Mouse (Mus musculus) adrenal gland, postnatal 25 days (tissue): ENCODE results near the gene Krtap4-1. TPM values are rescaled to one million over a fixed set of nuclear protein-coding genes. Genes with fewer than 3 reads are reported as not detected.

ENCODE experiments used
- DNase-seq: peaks from one replicate; pipeline ENCODE4 v3.0.0; 2021; ENCODE audit warnings: mixed read lengths
- total RNA-seq: library from RNA; stranded (reverse); gene quantifications from 2 replicates; pipeline ENCODE4 v1.2.3, GENCODE M21; 2021

Gene Krtap4-1
- total RNA-seq, 1 experiment from 2014 or later, result not detected

GRCm38 (mm10) chr11:99583245-99583704 lies 44.8 kb downstream of the Krtap4-1 start, which contains the start of gene Krtap1-4:
TSS of gene Krtap1-4 (minus strand) at chr11:99583654.
- DNase-seq, result no peak

- no peak for DNase-seq
These were observed 46.5 kb downstream of the Krtap4-1 start for GRCm38 (mm10) chr11:99581564-99581963.

- no peak for DNase-seq
These were observed 47.0 kb downstream of the Krtap4-1 start for GRCm38 (mm10) chr11:99581051-99581450.

GRCm38 (mm10) chr11:99580636-99581035 lies 47.4 kb downstream of the Krtap4-1 start, which contains the start of gene Krtap1-5:
TSS of gene Krtap1-5 (minus strand) at chr11:99581016.
- DNase-seq, result no peak

Other genes with a start within 250 kb of the Krtap4-1 start
- 4.3 and 7.7 TPM in 2 replicates for gene Krt10, start 238.9 kb downstream of the Krtap4-1 start, total RNA-seq
- gene Krt12, start 206.0 kb downstream of the Krtap4-1 start, total RNA-seq, result not detected in 2 replicates
- 0.15 TPM in 1 of 2 replicates, not detected in the other for gene Krt20, start 190.1 kb downstream of the Krtap4-1 start, total RNA-seq
- gene Krt23, start 135.1 kb downstream of the Krtap4-1 start, total RNA-seq, result not detected in 2 replicates
- gene Krt39, start 106.9 kb downstream of the Krtap4-1 start, total RNA-seq, result not detected in 2 replicates
- not detected in 2 replicates for gene Krt40, start 85.1 kb downstream of the Krtap4-1 start, total RNA-seq
- not detected in 2 replicates for gene Krtap3-3, start 77.4 kb downstream of the Krtap4-1 start, total RNA-seq
- not detected in 2 replicates for gene Krtap3-2, start 71.4 kb downstream of the Krtap4-1 start, total RNA-seq
- not detected in 2 replicates for gene Gm11939, start 68.8 kb downstream of the Krtap4-1 start, total RNA-seq
- gene Krtap3-1, start 61.6 kb downstream of the Krtap4-1 start, total RNA-seq, result not detected in 2 replicates
- gene Krtap1-5, start 47.2 kb downstream of the Krtap4-1 start, total RNA-seq, result not detected in 2 replicates
- not detected in 2 replicates for gene Krtap1-4, start 44.6 kb downstream of the Krtap4-1 start, total RNA-seq
- not detected in 2 replicates for gene Krtap1-3, start 36.9 kb downstream of the Krtap4-1 start, total RNA-seq
- gene Krtap9-3, start 30.1 kb downstream of the Krtap4-1 start, total RNA-seq, result not detected in 2 replicates
- gene Gm11938, start 24.9 kb downstream of the Krtap4-1 start, total RNA-seq, result not detected in 2 replicates
- not detected in 2 replicates for gene Gm11937, start 18.0 kb downstream of the Krtap4-1 start, total RNA-seq
- not detected in 2 replicates for gene Krtap2-4, start 13.4 kb downstream of the Krtap4-1 start, total RNA-seq
- gene Gm11562, start 7.8 kb downstream of the Krtap4-1 start, total RNA-seq, result not detected in 2 replicates
- gene Krtap4-2, start 6.8 kb upstream of the Krtap4-1 start, total RNA-seq, result not detected in 2 replicates
- not detected in 2 replicates for gene Krtap4-7, start 15.9 kb upstream of the Krtap4-1 start, total RNA-seq
- gene Gm11555, start 22.0 kb upstream of the Krtap4-1 start, total RNA-seq, result not detected in 2 replicates
- not detected in 2 replicates for gene Gm11563, start 30.7 kb upstream of the Krtap4-1 start, total RNA-seq
- not detected in 2 replicates for gene Krtap4-6, start 37.7 kb upstream of the Krtap4-1 start, total RNA-seq
- gene Gm14190, start 62.5 kb upstream of the Krtap4-1 start, total RNA-seq, result not detected in 2 replicates
- gene Gm14180, start 106.1 kb upstream of the Krtap4-1 start, total RNA-seq, result not detected in 2 replicates
- gene Gm11595, start 144.7 kb upstream of the Krtap4-1 start, total RNA-seq, result not detected in 2 replicates
- not detected in 2 replicates for gene Krtap4-8, start 152.5 kb upstream of the Krtap4-1 start, total RNA-seq
- not detected in 2 replicates for gene Krtap4-9, start 157.0 kb upstream of the Krtap4-1 start, total RNA-seq
- gene Gm11596, start 165.2 kb upstream of the Krtap4-1 start, total RNA-seq, result not detected in 2 replicates
- gene Gm11569, start 170.7 kb upstream of the Krtap4-1 start, total RNA-seq, result not detected in 2 replicates
- gene Gm11554, start 176.2 kb upstream of the Krtap4-1 start, total RNA-seq, result not detected in 2 replicates
- not detected in 2 replicates for gene Krtap4-13, start 181.7 kb upstream of the Krtap4-1 start, total RNA-seq
- not detected in 2 replicates for gene Gm11564, start 187.4 kb upstream of the Krtap4-1 start, total RNA-seq
- not detected in 2 replicates for gene 2300003K06Rik, start 209.8 kb upstream of the Krtap4-1 start, total RNA-seq
- gene Krtap4-16, start 223.4 kb upstream of the Krtap4-1 start, total RNA-seq, result not detected in 2 replicates
- gene Gm11568, start 229.7 kb upstream of the Krtap4-1 start, total RNA-seq, result not detected in 2 replicates
- not detected in 2 replicates for gene Gm11559, start 236.2 kb upstream of the Krtap4-1 start, total RNA-seq
- gene Krtap9-1, start 245.2 kb upstream of the Krtap4-1 start, total RNA-seq, result not detected in 2 replicates